Mouse (Mus musculus) macrophage (primary cell): ENCODE data around the gene Aplp2. TPM values are rescaled to one million over a fixed set of nuclear protein-coding genes. Genes with fewer than 3 reads are reported as not detected.

ENCODE experiments used
- H3K27ac ChIP-seq: fragments of 350-480 bp; formaldehyde crosslinking; 2 replicates; pipeline ENCODE4 v1.9.0; 2021
- H3K36me3 ChIP-seq: fragments of 350-480 bp; formaldehyde crosslinking; 2 replicates; pipeline ENCODE4 v1.9.0; 2021; ENCODE audit errors: inconsistent target
- H3K4me3 ChIP-seq: fragments of 350-480 bp; formaldehyde crosslinking; 2 replicates; pipeline ENCODE4 v1.9.0; 2021; ENCODE audit errors: inconsistent target
- H3K79me2 ChIP-seq: fragments of 350-480 bp; formaldehyde crosslinking; 2 replicates; pipeline ENCODE4 v1.9.0; 2021; ENCODE audit errors: inconsistent target
- WGBS: methylation state at CpG from one replicate; pipeline ENCODE4 v1.1.7; 2026; ENCODE audit warnings: inconsistent platforms; ENCODE audit not compliant: missing documents; 5-methylcytosine and 5-hydroxymethylcytosine counted together
- polyA plus RNA-seq: library from polyadenylated mRNA; stranded (reverse); fragments of 250-400 nt; gene quantifications from 3 replicates; pipeline ENCODE4 v1.2.4, GENCODE M21; 2018; ENCODE audit warnings: inconsistent platforms

Aplp2 gene
- polyA plus RNA-seq, 1 experiment from 2014 or later, result 1,267 TPM

GRCm38 (mm10) chr9:31241208-31241699 lies 29.6 kb upstream of the Aplp2 start:
- H3K27ac ChIP-seq, result no peak overlapping the region
- H3K79me2 ChIP-seq, result no peaks in the 10 kb centered on the region
- H3K36me3 ChIP-seq, result no peaks in the 10 kb centered on the region
- WGBS, result 91% methylated on average over 7 of the region's 7 CpGs
- H3K4me3 ChIP-seq, result no peak overlapping the region

GRCm38 (mm10) chr9:31240522-31241207 lies 29.1 kb upstream of the Aplp2 start:
- WGBS, result 93% methylated on average over 8 of the region's 8 CpGs
- Histone ChIP-seq H3K4me3 (no peak overlapping the region), H3K36me3 (no peaks in the 10 kb centered on the region), H3K79me2 (no peaks in the 10 kb centered on the region), H3K27ac (no peak overlapping the region)

GRCm38 (mm10) chr9:31239551-31239950 lies 27.9 kb upstream of the Aplp2 start:
- Histone ChIP-seq H3K4me3 (no peak overlapping the region), H3K36me3 (no peaks in the 10 kb centered on the region), H3K27ac (no peak overlapping the region), H3K79me2 (no peaks in the 10 kb centered on the region)
- 100% methylated on average over 2 of the region's 2 CpGs for WGBS

GRCm38 (mm10) chr9:31238526-31238925 lies 26.9 kb upstream of the Aplp2 start:
- 97% methylated on average over 2 of the region's 2 CpGs for WGBS
- no peaks in the 10 kb centered on the region for H3K36me3 ChIP-seq
- no peak overlapping the region for H3K27ac ChIP-seq
- no peak overlapping the region for H3K4me3 ChIP-seq
- no peaks in the 10 kb centered on the region for H3K79me2 ChIP-seq

- H3K27ac ChIP-seq, result no peak overlapping the region
- H3K79me2 ChIP-seq, result no peaks in the 10 kb centered on the region
- no peak overlapping the region for H3K4me3 ChIP-seq
- 92% methylated on average over 5 of the region's 5 CpGs for WGBS
- no peaks in the 10 kb centered on the region for H3K36me3 ChIP-seq
Measured at GRCm38 (mm10) chr9:31236079-31236478, 24.5 kb upstream of the Aplp2 start.

GRCm38 (mm10) chr9:31235489-31235888 lies 23.9 kb upstream of the Aplp2 start:
- Histone ChIP-seq H3K27ac (no peak overlapping the region), H3K79me2 (no peaks in the 10 kb centered on the region), H3K4me3 (no peak overlapping the region), H3K36me3 (no peaks in the 10 kb centered on the region)
- 88% methylated on average over 9 of the region's 9 CpGs for WGBS

DNA sequence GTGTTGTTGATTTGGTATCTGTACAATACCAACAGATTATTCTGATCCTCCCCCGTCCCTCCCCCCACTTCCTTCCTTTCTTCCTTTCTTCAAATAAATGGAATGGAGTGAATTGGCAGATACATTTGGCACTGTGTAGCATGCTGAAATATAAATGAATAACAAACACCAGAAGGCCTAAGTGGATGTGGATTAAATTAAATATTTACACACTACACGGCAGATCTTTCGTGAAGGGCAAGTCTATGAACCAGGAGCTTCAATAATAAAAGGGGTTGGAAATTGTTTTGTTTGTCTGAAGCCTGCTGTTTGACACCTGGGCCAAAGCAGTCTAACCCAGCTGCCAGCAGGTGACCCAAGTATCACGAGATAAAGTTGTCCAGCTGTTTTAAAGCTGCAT lies 23.4 kb upstream of the Aplp2 start:
- Histone ChIP-seq H3K36me3 (no peaks in the 10 kb centered on the region), H3K27ac (no peak overlapping the region), H3K4me3 (no peak overlapping the region), H3K79me2 (no peaks in the 10 kb centered on the region)
- WGBS, result 65% methylated on average over 4 of the region's 4 CpGs

DNA sequence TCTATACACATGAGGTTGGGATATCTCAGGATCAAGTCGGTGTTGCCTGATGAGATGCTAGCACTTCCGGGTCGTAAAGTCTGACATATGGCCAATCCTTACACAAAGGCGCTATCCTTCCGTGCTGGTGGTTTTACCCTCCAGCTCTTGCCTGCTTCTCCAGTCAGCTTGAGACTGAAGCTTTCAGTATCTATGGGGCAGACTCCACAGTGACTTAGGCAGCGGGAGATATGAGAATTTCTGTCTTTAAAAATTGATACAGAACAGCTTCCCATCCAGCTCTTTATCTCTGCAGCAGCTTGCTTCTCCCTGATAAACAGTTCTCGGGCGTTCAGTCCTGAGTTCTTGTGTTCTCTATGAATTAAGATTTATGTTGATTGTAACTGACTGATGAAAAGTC lies 14.9 kb upstream of the Aplp2 start:
- H3K79me2 ChIP-seq, result no peaks in the 10 kb centered on the region
- 90% methylated on average over 8 of the region's 8 CpGs for WGBS
- no peak overlapping the region for H3K4me3 ChIP-seq
- no peaks in the 10 kb centered on the region for H3K36me3 ChIP-seq
- H3K27ac ChIP-seq, result no peak overlapping the region

DNA sequence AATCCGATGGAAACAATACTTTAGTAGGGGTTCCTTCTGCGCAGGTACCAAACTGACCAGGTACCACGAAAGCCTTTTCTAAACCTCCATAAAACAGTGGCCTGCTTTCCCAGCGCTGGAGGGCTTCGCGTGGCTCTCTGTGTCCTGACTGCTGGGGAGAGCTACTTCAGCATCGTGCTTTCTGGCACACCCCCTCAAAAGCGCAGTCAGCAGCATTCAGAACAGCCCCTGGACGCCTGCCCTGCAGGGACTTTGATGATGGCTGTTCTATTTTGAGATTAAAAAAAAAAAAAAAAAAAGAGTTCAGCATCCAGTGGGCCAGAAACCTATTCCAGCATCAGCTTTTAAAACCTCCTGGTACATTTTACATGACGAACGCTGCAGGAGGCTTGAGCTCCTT lies 14.2 kb upstream of the Aplp2 start:
- no peaks in the 10 kb centered on the region for H3K36me3 ChIP-seq
- H3K27ac ChIP-seq, result no peak overlapping the region
- H3K4me3 ChIP-seq, result no peak overlapping the region
- 97% methylated on average over 11 of the region's 11 CpGs for WGBS
- H3K79me2 ChIP-seq, result no peaks in the 10 kb centered on the region

DNA sequence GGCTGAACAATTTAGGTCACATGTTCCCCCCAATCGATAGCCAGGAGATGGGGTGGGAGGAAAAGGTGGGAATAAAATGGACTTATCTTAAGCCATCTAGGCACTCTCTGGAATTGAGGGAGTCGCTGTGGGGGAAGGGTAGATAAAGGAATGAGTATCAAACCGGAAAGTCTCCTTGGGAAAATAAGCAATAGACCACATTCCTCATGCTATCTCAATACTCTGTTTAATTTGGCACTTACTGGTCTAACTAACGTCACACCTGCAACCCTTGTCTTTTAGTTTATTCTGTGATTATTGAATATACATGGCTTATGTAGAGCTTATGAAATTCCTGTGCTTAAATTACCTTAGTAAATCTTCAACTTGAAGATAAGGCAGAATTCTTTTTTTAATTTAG lies 11.9 kb upstream of the Aplp2 start:
- H3K79me2 ChIP-seq, result no peaks in the 10 kb centered on the region
- 87% methylated on average over 4 of the region's 4 CpGs for WGBS
- no peaks in the 10 kb centered on the region for H3K36me3 ChIP-seq
- H3K4me3 ChIP-seq, result no peak overlapping the region
- H3K27ac ChIP-seq, result no peak overlapping the region

- no peak overlapping the region for H3K4me3 ChIP-seq
- H3K36me3 ChIP-seq, result no peaks in the 10 kb centered on the region
- WGBS, result 91% methylated on average over 6 of the region's 10 CpGs
- no peaks in the 10 kb centered on the region for H3K79me2 ChIP-seq
- no peak overlapping the region for H3K27ac ChIP-seq
Measured at GRCm38 (mm10) chr9:31221170-31221569, 9.6 kb upstream of the Aplp2 start.

DNA sequence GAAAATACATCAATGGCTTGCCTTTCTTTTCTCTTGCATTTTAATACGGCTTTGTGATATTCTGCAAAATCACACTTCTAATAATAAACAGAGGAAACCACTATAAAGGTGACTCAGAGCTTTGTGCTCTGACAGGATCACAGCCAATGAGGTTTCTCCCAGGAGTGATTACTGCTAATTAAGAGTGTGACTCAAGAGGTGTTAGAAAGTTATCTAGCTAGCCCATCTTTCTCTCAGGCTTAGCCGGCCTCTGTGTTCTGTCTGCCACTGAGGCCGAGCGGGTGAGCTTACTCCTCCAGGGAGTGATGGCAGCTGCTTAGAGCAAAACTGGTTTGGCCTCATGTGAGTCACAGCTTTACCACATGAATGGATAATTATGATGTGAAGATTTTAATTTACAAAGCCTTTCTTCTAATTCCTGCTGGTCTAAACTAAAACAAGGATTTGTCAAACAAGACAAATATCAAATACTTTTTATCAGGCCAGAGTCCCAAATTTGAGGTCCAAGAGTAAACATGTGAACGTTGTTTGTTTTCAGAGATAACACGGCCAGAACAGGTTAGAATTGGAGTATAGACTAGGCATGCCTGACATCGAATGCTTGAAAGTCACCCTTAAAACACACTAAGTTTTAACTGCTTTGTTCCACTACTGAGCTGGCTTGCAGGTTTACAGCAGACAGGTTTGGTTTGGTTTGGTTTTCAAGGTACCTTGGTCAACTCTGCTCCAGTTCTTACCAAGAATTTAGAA lies 6.2 kb upstream of the Aplp2 start:
- Histone ChIP-seq H3K4me3 (no peak overlapping the region), H3K79me2 (no peaks in the 10 kb centered on the region), H3K27ac (no peak overlapping the region), H3K36me3 (no peaks in the 10 kb centered on the region)
- WGBS, result 68% methylated on average over 7 of the region's 7 CpGs

DNA sequence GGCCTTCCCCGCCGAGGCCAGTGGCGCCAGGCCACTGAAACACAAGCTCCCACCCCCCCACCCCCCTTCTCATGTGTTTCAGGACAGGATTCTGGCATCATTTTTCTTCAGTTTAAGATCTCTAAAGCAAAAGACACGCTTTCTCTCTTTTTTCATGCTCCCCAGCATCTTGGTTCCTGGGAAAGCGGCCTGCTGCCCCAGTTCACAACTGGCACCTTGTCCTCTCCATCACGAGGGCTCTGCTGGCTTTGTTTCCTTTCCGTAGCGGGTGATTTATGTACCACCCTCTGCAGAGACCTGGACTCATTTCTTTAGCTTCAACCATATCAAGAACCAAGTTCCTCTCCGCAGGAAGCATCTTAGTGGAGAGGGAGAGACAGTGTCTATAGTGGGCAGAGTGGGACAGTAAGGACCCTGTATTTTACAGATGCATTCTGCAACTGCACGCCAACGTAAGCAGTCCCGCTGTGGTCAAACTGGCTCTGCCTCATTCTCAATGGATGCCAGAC lies 939 bp upstream of the Aplp2 start:
- H3K27ac ChIP-seq, result no peak overlapping the region

DNA sequence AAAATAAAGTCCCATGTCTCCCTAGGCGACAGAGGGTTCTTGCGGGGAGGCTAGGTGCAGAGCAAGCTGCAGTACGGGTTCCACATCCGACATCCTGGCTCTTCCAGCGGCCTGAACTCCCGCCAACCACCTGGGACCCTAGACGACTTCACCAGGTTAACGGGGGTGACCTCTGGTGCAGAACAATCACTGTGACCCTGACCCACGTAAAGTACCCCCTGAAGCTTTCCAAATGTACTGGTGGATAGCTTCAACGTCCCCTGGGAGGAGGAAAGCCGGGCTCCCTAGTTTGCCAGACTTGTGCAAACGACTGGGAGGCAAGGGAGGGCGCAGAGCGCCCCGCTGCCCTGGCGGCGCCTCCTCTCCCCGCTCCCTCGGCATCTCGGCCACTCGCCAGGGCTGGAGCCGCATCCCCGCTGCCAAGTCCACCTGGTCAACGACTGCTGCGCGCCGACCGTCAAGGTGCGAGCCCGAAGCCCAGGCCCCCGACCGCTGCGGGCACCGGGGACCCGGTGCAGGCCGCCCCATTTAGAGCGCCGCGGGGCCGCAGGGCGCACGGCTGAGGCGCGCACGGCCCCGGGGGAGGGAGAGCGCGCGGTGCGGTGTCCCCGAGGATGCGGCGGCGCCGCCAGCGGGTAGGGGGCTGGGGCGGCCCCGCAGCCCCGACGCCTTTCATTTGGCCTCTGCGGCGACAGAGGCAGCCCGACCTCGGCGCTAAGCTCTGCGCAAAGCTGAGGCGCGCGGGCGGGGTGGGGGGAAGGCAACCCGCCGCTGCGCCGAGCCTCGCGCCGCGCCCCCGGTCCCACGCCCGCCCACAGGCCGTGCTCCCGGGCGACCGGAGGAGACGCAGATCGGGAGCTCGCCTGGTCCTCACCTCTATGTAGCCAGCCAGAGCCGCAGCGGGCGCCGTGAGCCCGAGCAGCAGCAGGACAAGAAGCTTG lies 596 bp downstream of the Aplp2 start:
- Histone ChIP-seq H3K27ac (no peak overlapping the region), H3K79me2 (peaks cover 49% of the 10 kb centered on the region), H3K36me3 (no peaks in the 10 kb centered on the region), H3K4me3 (peak overlapping the region; percentile 50)
- under 1% methylated on average over 92 of the region's 93 CpGs for WGBS

More for the DNA sequence above, 939 bp upstream of the Aplp2 start:
- WGBS, result 68% methylated on average over 12 of the region's 12 CpGs
- Histone ChIP-seq H3K36me3 (no peaks in the 10 kb centered on the region), H3K79me2 (peaks cover 34% of the 10 kb centered on the region), H3K4me3 (peak overlapping the region; percentile 54)
